Mouse (Mus musculus) megakaryocyte, embryonic 14.5 days (primary cell): ENCODE data around the gene Nop16.

Source experiments
- FLI1 ChIP-seq: IDR thresholded peaks from 2 replicates; pipeline ENCODE4 v1.6.1; 2012; ENCODE audit warnings: low read length, inconsistent platforms, mixed read lengths
- GATA1 ChIP-seq: IDR thresholded peaks from 3 replicates; pipeline ENCODE4 v1.6.1; 2012; ENCODE audit warnings: mixed read lengths, low read length, inconsistent platforms, borderline replicate concordance

- TF ChIP-seq GATA1: no peak
- no peak for TF ChIP-seq FLI1
Measured at GRCm38 (mm10) chr13:54616998-54617397, 27.1 kb upstream of the Nop16 start.
